19 mouse cellular contexts compared by ENCODE assay signal in genomic region chr6:140567199-140567598, GRCm38 (mm10). TPM values are rescaled to one million over a fixed set of nuclear protein-coding genes. Genes with fewer than 3 reads are reported as not detected.
DNase-seq lines count a peak whose midpoint lies in the region; ATAC-seq and TF ChIP-seq lines count a peak whose summit lies in the region.
"Had no signal": no experiment of that assay in that cellular context is flagged by ENCODE, and none has a peak within 500 bp of the region (broad histone marks: within the 10 kb centered on the region; RNA-seq: fewer than 3 reads in every experiment).

No protein-coding gene starts in this region.

- 27% methylated on average over 2 of the region's 2 CpGs for WGBS in kidney, embryonic 14.5 days
- 51% methylated on average over 2 of the region's 2 CpGs for WGBS in limb, embryonic 12.5 days
- 79% methylated on average over 2 of the region's 2 CpGs for WGBS in limb, embryonic 10.5 days
- WGBS in limb, embryonic 14.5 days, result 40% methylated on average over 2 of the region's 2 CpGs

- H3K27ac ChIP-seq in kidney, embryonic 14.5 days (ENCODE audit: low read depth, low read length), result no peak overlapping the region
- peak overlapping the region; percentile 53; the same call in 1 of the 2 replicates for H3K27ac ChIP-seq in limb, embryonic 12.5 days
- H3K27ac ChIP-seq in limb, embryonic 10.5 days, result no peak overlapping the region
- 0 out of 2 replicates have a peak overlapping the region, but pooled peaks have one; percentile 52 for H3K27ac ChIP-seq in limb, embryonic 14.5 days (replicated peaks; ENCODE audit: low read depth, low read length)
- no peak overlapping the region for H3K27ac ChIP-seq in gastrocnemius, adult 2 months
- H3K27ac ChIP-seq: embryonic facial prominence, embryonic 12.5 days; forebrain, embryonic 12.5 days; heart, adult 2 months; hindbrain, embryonic 13.5 days; hindbrain, postnatal 0 days had no signal

- no peaks in the 10 kb centered on the region for H3K27me3 ChIP-seq in kidney, embryonic 14.5 days (ENCODE audit: control insufficient read depth, insufficient read depth, low read length)
- H3K27me3 ChIP-seq in limb, embryonic 12.5 days, result no peaks in the 10 kb centered on the region
- no peaks in the 10 kb centered on the region for H3K27me3 ChIP-seq in limb, embryonic 10.5 days (ENCODE audit: low read depth, poor library complexity, severe bottlenecking)
- no peaks in the 10 kb centered on the region for H3K27me3 ChIP-seq in limb, embryonic 14.5 days (ENCODE audit: control insufficient read depth, insufficient read depth, low read length)
- H3K27me3 ChIP-seq: embryonic facial prominence, embryonic 12.5 days; forebrain, embryonic 12.5 days; hindbrain, embryonic 13.5 days had no signal

- H3K4me1 ChIP-seq in kidney, embryonic 14.5 days (ENCODE audit: control insufficient read depth, insufficient read depth, low read length), result peaks cover 4% of the 10 kb centered on the region; the same call in 1 of the 2 replicates
- H3K4me1 ChIP-seq in limb, embryonic 12.5 days (replicated peaks), result 0 out of 2 replicates have a peak, but pooled peaks cover 12% of the 10 kb centered on the region
- peaks cover 10% of the 10 kb centered on the region for H3K4me1 ChIP-seq in limb, embryonic 10.5 days
- H3K4me1 ChIP-seq in limb, embryonic 14.5 days (ENCODE audit: control insufficient read depth, insufficient read depth, low read length), result 0 out of 2 replicates have a peak, but pooled peaks cover 6% of the 10 kb centered on the region
- H3K4me1 ChIP-seq: embryonic facial prominence, embryonic 12.5 days; forebrain, embryonic 12.5 days had no signal

- no peak for DNase-seq in kidney, postnatal 4 days
- no peak for DNase-seq in limb, embryonic 10.5 days (ENCODE audit: low spot score)
- DNase-seq in limb, embryonic 14.5 days (ENCODE audit: low spot score), result no peak
- no peak for DNase-seq in gastrocnemius, adult 2 months
- DNase-seq: adrenal gland, postnatal 10 days; cerebellum, adult 11 months; cerebellum, adult 8-10 months; cerebellum, postnatal 14 days; gastrocnemius, postnatal 14 days; heart, adult 2 months had no signal

- TF ChIP-seq POLR2A in limb, embryonic 14.5 days (IDR thresholded peaks at IDR 0.05; ENCODE audit: borderline replicate concordance, extremely low read depth, insufficient read depth, insufficient read length), result no peak

- ATAC-seq in kidney, embryonic 14.5 days (ENCODE audit: low FRiP score, low TSS enrichment), result peak; percentile 75
- ATAC-seq in limb, embryonic 12.5 days (ENCODE audit: insufficient number of reproducible peaks, insufficient read depth, low FRiP score, low TSS enrichment, low read depth), result no peak
- no peak for ATAC-seq in limb, embryonic 14.5 days (ENCODE audit: low FRiP score, low read depth)
- ATAC-seq: forebrain, embryonic 16.5 days; hindbrain, postnatal 0 days had no signal

- H3K36me3 ChIP-seq in kidney, embryonic 14.5 days (ENCODE audit: control insufficient read depth, insufficient read depth, low read length), result peaks cover 20% of the 10 kb centered on the region
- H3K36me3 ChIP-seq in limb, embryonic 12.5 days, result peaks cover 55% of the 10 kb centered on the region
- H3K36me3 ChIP-seq in limb, embryonic 10.5 days, result peaks cover 53% of the 10 kb centered on the region
- H3K36me3 ChIP-seq in limb, embryonic 14.5 days (ENCODE audit: control insufficient read depth, insufficient read depth, low read length), result peaks cover 43% of the 10 kb centered on the region
- H3K36me3 ChIP-seq: G1E had no signal

- no peak overlapping the region for H3K4me3 ChIP-seq in kidney, embryonic 14.5 days (ENCODE audit: low read length)
- no peak overlapping the region for H3K4me3 ChIP-seq in limb, embryonic 12.5 days (replicated peaks)
- H3K4me3 ChIP-seq in limb, embryonic 10.5 days, result no peak overlapping the region
- H3K4me3 ChIP-seq in limb, embryonic 14.5 days (replicated peaks; ENCODE audit: low read length), result no peak overlapping the region
- H3K4me3 ChIP-seq in gastrocnemius, adult 2 months, result no peak overlapping the region
- H3K4me3 ChIP-seq: embryonic facial prominence, embryonic 12.5 days; forebrain, embryonic 12.5 days; heart, adult 2 months; hindbrain, embryonic 13.5 days had no signal

- no peaks in the 10 kb centered on the region for H3K9me3 ChIP-seq in kidney, embryonic 14.5 days (ENCODE audit: control insufficient read depth, low read length)
- H3K9me3 ChIP-seq in limb, embryonic 12.5 days, result no peaks in the 10 kb centered on the region
- H3K9me3 ChIP-seq in limb, embryonic 10.5 days (replicated peaks), result no peaks in the 10 kb centered on the region
- no peaks in the 10 kb centered on the region for H3K9me3 ChIP-seq in limb, embryonic 14.5 days (ENCODE audit: control insufficient read depth, low read length)
- H3K9me3 ChIP-seq: embryonic facial prominence, embryonic 12.5 days; forebrain, embryonic 12.5 days; hindbrain, embryonic 13.5 days had no signal

- intact Hi-C loops in gastrocnemius, adult 2 months (cut with DNase I), result no loop called here

- H3K4me2 ChIP-seq in kidney, embryonic 14.5 days (replicated peaks; ENCODE audit: low read depth, low read length), result no peak overlapping the region
- H3K4me2 ChIP-seq in limb, embryonic 12.5 days, result no peak overlapping the region
- H3K4me2 ChIP-seq in limb, embryonic 14.5 days (replicated peaks; ENCODE audit: low read depth, low read length, severe bottlenecking), result no peak overlapping the region
- H3K4me2 ChIP-seq: embryonic facial prominence, embryonic 12.5 days; forebrain, embryonic 12.5 days; heart, embryonic 11.5 days; hindbrain, embryonic 13.5 days had no signal

- no peak for TF ChIP-seq CTCF in gastrocnemius, adult 2 months (IDR thresholded peaks at IDR 0.05)

- no peak overlapping the region for H3K9ac ChIP-seq in kidney, embryonic 14.5 days (ENCODE audit: low read depth, low read length)
- no peak overlapping the region for H3K9ac ChIP-seq in limb, embryonic 12.5 days (replicated peaks)
- no peak overlapping the region for H3K9ac ChIP-seq in limb, embryonic 14.5 days (ENCODE audit: low read depth, low read length, severe bottlenecking)
- H3K9ac ChIP-seq: embryonic facial prominence, embryonic 12.5 days; forebrain, embryonic 12.5 days; hindbrain, embryonic 13.5 days had no signal

RNA-seq across cellular contexts. Expression of gene Aebp2, which starts 55.3 kb away (rescaled TPM):
- polyA plus RNA-seq in kidney, embryonic 14.5 days (2014; fragmentation: Nextera tagmentation; extraction: Ambion mirVana), result 18.0 and 22.4 TPM in 2 replicates
- polyA plus RNA-seq in limb, embryonic 12.5 days (2016; fragmentation: Nextera tagmentation; extraction: Ambion mirVana), result 16.4 and 18.0 TPM in 2 replicates
- 9.1 and 9.2 TPM in 2 replicates for polyA plus RNA-seq in limb, embryonic 10.5 days (2016; fragmentation: Nextera tagmentation; extraction: Ambion mirVana)
- polyA plus RNA-seq in limb, embryonic 14.5 days (2012; rRNA removed), result 64.1 and 67.4 TPM in 2 replicates
- polyA plus RNA-seq in limb, embryonic 14.5 days (2014; fragmentation: Nextera tagmentation; extraction: Ambion mirVana), result 23.3 and 29.8 TPM in 2 replicates
- 10 to 100 TPM; 32.2 to 32.9 TPM for total RNA-seq in gastrocnemius, adult 2 months (2021)

Comparison
In these comparisons a context has a peak if more than half of its experiments do, and no peak if none do; other contexts are left out.
1. H3K27ac ChIP-seq: peak in limb, embryonic 12.5 days (single experiment) and limb, embryonic 14.5 days (single experiment); none in kidney, embryonic 14.5 days (single experiment), limb, embryonic 10.5 days (single experiment) and gastrocnemius, adult 2 months (single experiment).